Mouse (Mus musculus) limb, embryonic 10.5 days (tissue): ENCODE measurements at regions not wholly inside any gene's neighbourhood (a gene's known extent, or its start where the extent isn't known, plus 50 kb on each side); places are given as distances from the start of the nearest gene placed in this dataset.

ENCODE experiments used
- DNase-seq: peaks from one replicate; pipeline ENCODE4 v3.0.0-alpha.2; 2017; ENCODE audit warnings: low spot score
- H3K27ac ChIP-seq: fragments of 300-500 bp; sonication (generic); 2 replicates; pipeline ENCODE4 v1.5.1; 2016; ENCODE audit warnings: mild to moderate bottlenecking
- H3K27me3 ChIP-seq: fragments of 300-500 bp; sonication (generic); 2 replicates; pipeline ENCODE4 v1.6.1; 2016; ENCODE audit warnings: low read depth, mild to moderate bottlenecking; ENCODE audit not compliant: poor library complexity, severe bottlenecking
- H3K36me3 ChIP-seq: fragments of 300-500 bp; sonication (generic); 2 replicates; pipeline ENCODE4 v1.6.1; 2016; ENCODE audit warnings: mild to moderate bottlenecking, moderate library complexity
- H3K4me1 ChIP-seq: fragments of 300-500 bp; sonication (generic); 2 replicates; pipeline ENCODE4 v1.6.1; 2016
- H3K4me3 ChIP-seq: fragments of 300-500 bp; sonication (generic); 2 replicates; pipeline ENCODE4 v1.5.1; 2016; ENCODE audit warnings: mild to moderate bottlenecking, moderate library complexity
- H3K9me3 ChIP-seq: fragments of 300-500 bp; sonication (generic); replicated peaks from 2 replicates; pipeline ENCODE4 v1.6.1; 2016; ENCODE audit warnings: mild to moderate bottlenecking
- WGBS: fragments of 180-500 bp; shearing (Covaris S2); methylation state at CpG from one replicate; pipeline ENCODE4 v1.1.7; 2016; 5-methylcytosine and 5-hydroxymethylcytosine counted together

DNA sequence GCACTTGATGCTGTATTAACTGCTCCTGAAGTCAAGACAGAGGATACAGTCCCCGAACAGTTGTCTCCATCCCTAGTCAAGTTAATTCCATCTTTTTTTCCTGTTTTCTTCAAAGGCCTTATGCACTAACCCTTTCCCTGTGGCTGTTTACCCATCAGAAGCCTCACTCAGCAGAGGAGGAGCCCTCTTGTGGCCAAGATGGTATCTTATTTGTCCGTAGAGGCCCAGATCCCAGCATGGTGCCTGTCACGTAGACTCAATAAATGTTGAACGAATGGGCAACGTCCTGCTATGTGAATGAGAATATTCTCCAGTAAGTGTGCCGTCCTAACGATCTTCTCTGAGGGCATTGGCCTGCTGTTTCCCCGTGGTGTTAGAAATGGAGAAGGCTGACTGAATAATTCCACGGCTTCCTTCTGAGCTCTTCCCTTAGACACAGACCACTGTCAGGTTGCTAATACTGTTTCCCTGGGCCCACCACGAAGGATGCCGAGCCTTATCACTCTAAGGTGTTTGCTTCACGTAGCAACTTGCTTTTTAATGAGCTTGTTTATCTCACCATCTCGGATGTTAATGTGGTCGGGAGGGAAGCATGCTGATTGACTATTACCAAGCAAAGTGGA lies 113.1 kb upstream of the Fmo9 start:
- no peaks in the 10 kb centered on the region for H3K27me3 ChIP-seq
- no peaks in the 10 kb centered on the region for H3K36me3 ChIP-seq
- no peak overlapping the region for H3K27ac ChIP-seq
- 58% methylated on average over 14 of the region's 14 CpGs for WGBS
- no peak for DNase-seq
- no peaks in the 10 kb centered on the region for H3K9me3 ChIP-seq
- H3K4me1 ChIP-seq: no peaks in the 10 kb centered on the region
- no peak overlapping the region for H3K4me3 ChIP-seq

DNA sequence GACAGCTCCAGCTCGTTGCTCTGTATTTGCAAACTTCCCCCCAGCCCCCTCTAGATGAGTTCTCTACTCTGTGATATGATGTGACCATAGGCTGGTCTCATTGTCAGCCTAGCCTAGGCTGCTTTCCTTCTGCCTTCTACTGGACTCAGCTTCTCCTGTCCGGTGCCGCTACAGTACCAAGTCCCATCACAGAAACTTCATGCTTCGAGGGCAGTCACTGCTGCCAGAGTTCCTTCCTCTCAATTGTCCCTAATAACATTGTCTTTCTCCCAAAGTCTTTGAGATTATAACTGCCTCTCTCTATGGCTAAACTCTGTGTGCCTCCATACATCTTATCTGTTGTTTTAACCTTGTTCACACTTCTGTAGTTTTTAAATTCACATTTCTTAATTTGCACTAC lies 114.0 kb upstream of the Fmo9 start:
- Histone ChIP-seq H3K27me3 (no peaks in the 10 kb centered on the region), H3K27ac (no peak overlapping the region), H3K4me3 (no peak overlapping the region), H3K36me3 (no peaks in the 10 kb centered on the region), H3K4me1 (no peaks in the 10 kb centered on the region), H3K9me3 (no peaks in the 10 kb centered on the region)
- DNase-seq: no peak
- 85% methylated on average over 4 of the region's 4 CpGs for WGBS

DNA sequence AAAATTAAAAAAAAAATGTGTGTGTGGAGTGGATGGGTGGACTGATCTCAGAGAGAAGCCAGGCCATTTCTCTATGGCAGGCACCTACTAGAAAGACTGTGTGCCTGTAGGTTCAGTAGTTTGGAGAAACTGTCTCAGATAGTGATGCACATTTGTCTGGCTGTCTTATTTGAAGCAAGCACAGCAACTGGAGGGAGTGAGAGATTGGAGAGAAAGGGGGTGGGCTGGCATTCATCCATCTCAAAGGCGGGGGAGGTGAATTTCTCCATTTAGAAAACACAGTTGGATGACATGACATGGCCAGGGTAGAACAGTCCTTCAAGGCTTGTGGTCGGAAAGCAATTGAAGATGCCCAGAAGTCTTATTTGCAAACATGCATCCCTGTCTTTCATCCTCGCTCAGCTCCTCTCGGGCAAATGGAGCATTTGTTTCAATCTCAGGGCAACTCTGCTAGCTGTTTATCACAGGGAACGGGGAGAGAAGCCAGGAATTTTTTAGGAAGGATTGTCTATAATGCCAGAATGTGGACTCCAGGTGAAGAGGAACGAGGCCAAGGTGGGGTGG lies 114.8 kb upstream of the Fmo9 start:
- H3K36me3 ChIP-seq: no peaks in the 10 kb centered on the region
- H3K27me3 ChIP-seq: no peaks in the 10 kb centered on the region
- no peak for DNase-seq
- no peaks in the 10 kb centered on the region for H3K9me3 ChIP-seq
- H3K4me1 ChIP-seq: no peaks in the 10 kb centered on the region
- 67% methylated on average over 6 of the region's 6 CpGs for WGBS
- H3K27ac ChIP-seq: no peak overlapping the region
- no peak overlapping the region for H3K4me3 ChIP-seq

DNA sequence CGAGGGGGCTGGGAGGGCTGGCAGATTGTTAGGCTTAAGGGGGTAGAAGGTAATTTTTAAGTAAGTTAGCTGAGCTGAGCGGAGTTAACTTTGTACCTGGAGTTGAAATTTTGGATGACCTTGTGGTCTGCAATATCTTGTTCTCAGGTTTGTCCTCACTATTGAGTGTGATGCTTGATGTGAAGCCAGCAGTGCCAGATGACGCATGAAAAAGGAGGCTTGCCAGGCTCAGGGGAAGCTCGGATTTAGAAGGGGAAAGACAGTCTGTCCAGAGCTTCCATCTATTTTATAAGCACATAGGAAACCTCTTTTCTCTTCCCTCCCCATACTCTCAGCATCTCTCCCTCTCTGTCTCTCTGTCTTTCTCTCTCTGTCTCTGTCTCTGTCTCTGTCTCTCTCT lies 115.3 kb upstream of the Fmo9 start:
- Histone ChIP-seq H3K4me1 (no peaks in the 10 kb centered on the region), H3K27ac (no peak overlapping the region), H3K36me3 (no peaks in the 10 kb centered on the region), H3K9me3 (no peaks in the 10 kb centered on the region), H3K27me3 (no peaks in the 10 kb centered on the region), H3K4me3 (no peak overlapping the region)
- no peak for DNase-seq
- 79% methylated on average over 4 of the region's 4 CpGs for WGBS

DNA sequence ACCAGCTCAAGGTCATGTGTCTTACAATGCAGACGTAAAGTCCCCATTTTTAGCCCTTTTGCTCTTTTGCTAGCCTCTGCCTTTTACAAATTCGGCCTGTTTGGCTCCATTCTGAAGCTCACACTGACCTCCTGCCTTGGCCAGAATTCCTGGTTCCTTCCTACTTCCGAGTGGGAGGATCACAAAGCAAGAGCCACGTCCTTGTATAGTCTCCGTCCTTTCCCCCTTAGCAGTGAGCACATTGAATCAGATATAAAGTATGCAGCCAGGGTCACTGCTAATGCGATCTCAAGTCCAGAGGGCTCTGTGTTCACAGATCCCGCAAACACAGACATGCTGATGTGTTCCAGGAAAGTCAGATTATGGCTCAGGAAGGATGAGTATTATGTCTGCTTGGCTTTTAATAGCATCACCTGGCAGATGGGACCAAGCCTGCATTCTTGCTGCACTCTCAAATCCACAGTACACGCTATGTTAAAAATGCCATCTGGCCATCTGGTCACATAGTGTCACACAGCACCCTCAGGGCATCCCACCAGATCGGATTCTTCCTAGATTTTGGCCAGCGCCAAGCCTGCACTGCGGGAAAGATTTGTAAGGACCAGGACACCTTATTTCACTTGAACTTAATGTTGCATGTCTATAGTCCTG lies 119.4 kb upstream of the Fmo9 start:
- 87% methylated on average over 11 of the region's 11 CpGs for WGBS
- H3K4me3 ChIP-seq: no peak overlapping the region
- no peaks in the 10 kb centered on the region for H3K27me3 ChIP-seq
- H3K27ac ChIP-seq: no peak overlapping the region
- H3K4me1 ChIP-seq: no peaks in the 10 kb centered on the region
- H3K36me3 ChIP-seq: no peaks in the 10 kb centered on the region
- H3K9me3 ChIP-seq: no peaks in the 10 kb centered on the region
- no peak for DNase-seq

DNA sequence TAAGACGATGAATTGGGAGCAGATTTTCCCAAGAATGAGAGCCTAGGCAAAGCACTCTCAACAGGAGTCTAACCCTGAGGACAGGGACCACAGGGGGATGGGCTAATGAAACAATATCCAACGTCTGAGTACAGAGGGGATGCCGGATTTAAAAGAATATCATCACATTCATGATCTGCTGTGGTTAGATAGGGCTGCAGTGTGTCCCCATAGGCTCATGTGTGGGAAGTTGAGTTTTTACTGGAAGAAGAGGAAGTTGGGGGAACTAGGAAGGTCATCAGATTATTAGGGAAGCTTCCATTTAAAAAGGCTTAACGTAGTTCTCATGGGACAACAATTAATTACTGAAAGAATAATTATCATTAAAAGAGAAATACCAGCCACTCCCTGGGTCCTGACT lies 120.3 kb upstream of the Fmo9 start:
- 75% methylated on average over 4 of the region's 4 CpGs for WGBS
- no peak for DNase-seq
- no peaks in the 10 kb centered on the region for H3K27me3 ChIP-seq

DNA sequence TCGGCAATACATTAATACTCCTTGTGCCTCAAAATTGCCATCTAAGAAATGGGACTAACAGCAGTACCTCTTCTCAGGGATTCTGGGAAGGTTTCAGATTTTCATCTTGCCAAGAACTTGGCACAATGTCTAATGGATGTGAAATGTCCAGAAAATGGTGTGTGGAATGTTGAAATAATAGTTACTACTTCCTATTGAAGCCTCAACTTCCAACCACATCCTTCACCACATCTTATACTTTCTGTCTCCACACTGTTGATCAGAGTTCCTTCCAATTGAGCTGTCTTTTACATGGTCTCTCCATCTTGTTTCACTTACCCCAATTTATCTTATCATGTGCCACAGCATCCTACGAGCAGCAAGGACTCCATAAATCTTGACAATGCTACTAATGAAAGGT lies 122.3 kb upstream of the Fmo9 start:
- Histone ChIP-seq H3K4me1 (no peaks in the 10 kb centered on the region), H3K4me3 (no peak overlapping the region), H3K27ac (no peak overlapping the region), H3K9me3 (no peaks in the 10 kb centered on the region), H3K36me3 (no peaks in the 10 kb centered on the region), H3K27me3 (no peaks in the 10 kb centered on the region)
- WGBS: 68% methylated on average over 2 of the region's 2 CpGs
- DNase-seq: no peak

More for the DNA sequence above, 120.3 kb upstream of the Fmo9 start:
- Histone ChIP-seq H3K27ac (no peak overlapping the region), H3K9me3 (no peaks in the 10 kb centered on the region), H3K4me1 (no peaks in the 10 kb centered on the region), H3K4me3 (no peak overlapping the region), H3K36me3 (no peaks in the 10 kb centered on the region)

DNA sequence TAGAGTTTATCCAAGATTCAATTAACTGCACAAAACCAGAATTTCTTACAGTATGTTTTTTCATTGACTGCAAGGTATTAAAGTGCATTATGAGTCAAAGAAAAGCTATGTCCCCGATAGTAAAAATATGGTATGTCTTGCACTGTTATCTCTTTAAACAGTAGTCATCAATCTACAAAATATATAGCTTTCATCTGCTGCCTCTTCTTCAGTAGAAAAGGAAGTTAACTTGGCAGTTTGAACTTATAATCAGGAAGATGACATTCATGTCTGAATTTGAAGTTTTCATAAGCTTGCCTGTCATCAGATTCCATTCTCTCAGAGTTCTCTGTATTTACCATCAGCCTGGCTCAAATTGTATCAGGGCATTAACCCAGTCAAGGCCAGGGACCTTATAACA lies 122.7 kb upstream of the Fmo9 start:
- H3K27me3 ChIP-seq: no peaks in the 10 kb centered on the region
- H3K9me3 ChIP-seq: no peaks in the 10 kb centered on the region
- WGBS: 96% methylated on average over 1 of the region's 1 CpGs
- no peak overlapping the region for H3K27ac ChIP-seq
- H3K4me3 ChIP-seq: no peak overlapping the region
- no peaks in the 10 kb centered on the region for H3K4me1 ChIP-seq
- DNase-seq: no peak
- no peaks in the 10 kb centered on the region for H3K36me3 ChIP-seq

DNA sequence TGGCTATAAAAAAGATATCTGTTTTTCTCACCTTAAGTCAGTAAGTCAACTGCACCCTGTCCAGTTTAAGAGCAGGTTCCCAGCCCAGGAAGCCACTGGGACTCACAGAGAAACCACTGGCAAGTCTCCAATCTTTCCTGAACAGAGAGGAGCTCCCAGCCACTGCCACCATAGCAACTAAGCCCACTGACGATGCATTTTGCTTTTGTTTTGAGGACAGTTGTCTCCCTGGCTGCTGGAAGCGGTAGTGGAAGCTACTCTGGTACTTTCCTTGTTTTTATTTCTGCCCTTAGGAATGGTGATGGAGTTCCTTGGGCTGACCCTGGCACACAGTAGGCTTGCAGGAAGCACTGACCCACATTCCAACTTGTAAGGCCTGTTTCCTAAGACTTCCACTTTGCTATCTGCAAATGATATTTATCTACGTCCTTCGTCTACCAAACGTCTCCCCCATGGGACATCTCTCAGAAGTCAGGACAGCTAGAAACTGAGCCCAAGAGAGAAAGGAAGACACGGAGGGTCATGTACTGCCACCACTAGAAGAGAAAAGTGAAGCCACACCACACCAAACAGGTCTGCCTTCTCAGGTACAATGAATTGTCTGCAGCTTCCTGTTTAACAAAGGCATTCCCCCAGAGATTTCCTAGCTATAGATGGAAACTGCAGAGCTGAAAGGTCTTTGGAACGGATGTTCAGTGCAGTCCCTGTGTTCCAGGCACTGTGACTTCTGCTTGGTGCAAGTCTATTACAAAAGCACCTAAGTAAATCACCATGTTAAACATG lies 125.7 kb upstream of the Fmo9 start:
- H3K4me1 ChIP-seq: peaks cover 4% of the 10 kb centered on the region
- DNase-seq: no peak
- H3K36me3 ChIP-seq: no peaks in the 10 kb centered on the region
- H3K27ac ChIP-seq: no peak overlapping the region
- no peaks in the 10 kb centered on the region for H3K9me3 ChIP-seq
- no peaks in the 10 kb centered on the region for H3K27me3 ChIP-seq
- no peak overlapping the region for H3K4me3 ChIP-seq
- 84% methylated on average over 7 of the region's 7 CpGs for WGBS

DNA sequence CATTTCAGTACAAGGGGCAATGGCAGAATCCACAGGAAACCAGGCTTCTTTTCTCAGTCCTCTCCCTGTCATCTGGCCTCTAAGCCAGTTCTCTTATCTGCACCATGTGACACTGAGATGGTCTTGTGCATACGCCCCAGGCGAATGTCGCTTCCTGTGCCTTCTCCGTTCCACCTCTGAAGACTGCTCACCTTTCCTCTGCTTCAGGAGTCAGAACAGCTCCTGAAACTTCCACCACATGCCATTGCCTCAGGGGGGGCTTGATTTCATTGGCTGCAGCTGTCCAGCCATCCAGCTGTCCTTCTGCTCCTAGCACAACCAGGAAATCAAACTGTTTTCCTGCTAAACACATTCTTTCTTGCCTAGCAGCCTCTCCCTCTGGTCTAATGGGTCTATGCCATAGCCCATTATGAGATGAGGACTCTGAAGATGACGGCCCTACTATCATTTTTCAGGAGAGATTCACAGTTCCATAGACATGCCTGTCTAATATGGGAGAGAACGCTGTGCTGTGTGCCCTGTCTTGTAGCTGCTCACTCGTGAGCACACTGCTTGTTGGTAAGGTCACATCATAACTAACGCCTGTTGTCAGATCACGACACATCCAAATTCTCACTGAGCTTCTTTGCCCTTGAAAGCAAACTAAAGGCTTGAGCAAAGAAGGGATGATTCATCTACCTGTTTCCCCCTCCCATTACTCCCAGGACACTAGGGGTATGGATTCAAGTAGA lies 129.9 kb upstream of the Fmo9 start:
- no peak overlapping the region for H3K27ac ChIP-seq
- H3K9me3 ChIP-seq: no peaks in the 10 kb centered on the region
- peaks cover 4% of the 10 kb centered on the region for H3K4me1 ChIP-seq
- no peaks in the 10 kb centered on the region for H3K27me3 ChIP-seq
- DNase-seq: no peak
- no peaks in the 10 kb centered on the region for H3K36me3 ChIP-seq
- 85% methylated on average over 9 of the region's 9 CpGs for WGBS
- H3K4me3 ChIP-seq: no peak overlapping the region

DNA sequence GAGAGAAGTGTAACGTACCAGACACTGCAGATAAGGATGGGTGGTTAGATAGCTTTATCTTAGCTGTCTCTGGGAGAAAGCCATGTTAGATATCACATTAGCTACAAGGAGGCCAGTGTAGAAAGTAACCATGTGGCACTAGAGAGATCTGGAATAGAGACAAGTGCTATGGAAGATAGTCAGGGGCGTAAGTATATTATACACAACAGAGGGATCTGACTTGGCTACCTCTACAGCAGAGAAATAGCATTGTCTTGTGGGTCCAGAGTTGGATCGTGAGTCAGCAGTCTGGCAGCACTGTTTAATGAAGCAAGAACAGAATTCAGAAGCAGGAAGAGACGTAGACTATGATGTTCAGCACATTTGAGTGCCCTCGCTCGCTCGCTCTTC lies 130.4 kb upstream of the Fmo9 start:
- H3K27me3 ChIP-seq: no peaks in the 10 kb centered on the region
- 93% methylated on average over 7 of the region's 7 CpGs for WGBS

DNA sequence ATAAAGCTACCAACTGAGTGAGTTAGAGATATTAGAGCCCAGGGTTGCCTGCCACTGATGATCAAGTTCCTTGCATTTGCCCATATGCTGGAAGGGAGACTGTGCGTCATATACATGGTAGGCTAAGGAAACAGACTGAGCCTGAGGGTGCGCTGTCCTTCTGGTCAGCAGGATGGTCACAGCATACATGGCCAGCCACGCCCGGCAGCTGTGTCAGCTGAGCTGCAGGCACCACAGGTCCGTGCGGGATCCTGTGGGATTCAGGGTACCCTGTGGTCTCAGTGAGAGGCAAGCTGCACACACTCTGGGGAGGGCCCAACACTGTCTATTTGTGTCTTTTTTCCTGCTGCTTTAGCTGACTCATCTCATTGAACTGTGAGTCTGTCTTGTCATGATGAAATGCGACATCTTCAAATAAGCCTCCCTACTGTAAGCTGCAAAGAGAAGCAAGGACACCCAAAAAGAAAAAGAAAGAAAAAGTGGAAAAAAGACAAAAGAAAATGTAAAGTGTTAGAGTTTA lies 131.3 kb upstream of the Fmo9 start:
- Histone ChIP-seq H3K4me3 (no peak overlapping the region), H3K4me1 (peaks cover 4% of the 10 kb centered on the region), H3K36me3 (no peaks in the 10 kb centered on the region), H3K9me3 (no peaks in the 10 kb centered on the region), H3K27ac (no peak overlapping the region), H3K27me3 (no peaks in the 10 kb centered on the region)
- WGBS: 87% methylated on average over 7 of the region's 7 CpGs
- DNase-seq: no peak

More for the DNA sequence above, 130.4 kb upstream of the Fmo9 start:
- Histone ChIP-seq H3K36me3 (no peaks in the 10 kb centered on the region), H3K27ac (no peak overlapping the region), H3K4me1 (peaks cover 4% of the 10 kb centered on the region), H3K4me3 (no peak overlapping the region), H3K9me3 (no peaks in the 10 kb centered on the region)
- no peak for DNase-seq
